ENCODE assay signal across 16 mouse cellular contexts in genomic region chr2:119304391-119304790, GRCm38 (mm10). TPM values are rescaled to one million over a fixed set of nuclear protein-coding genes. Genes with fewer than 3 reads are reported as not detected.
DNase-seq lines count a peak whose midpoint lies in the region; ATAC-seq and TF ChIP-seq lines count a peak whose summit lies in the region.
"Had no signal": no experiment of that assay in that cellular context is flagged by ENCODE, and none has a peak within 500 bp of the region (broad histone marks: within the 10 kb centered on the region; RNA-seq: fewer than 3 reads in every experiment).

No protein-coding gene starts in this region.

- H3K27me3 ChIP-seq in kidney, embryonic 15.5 days = no peaks in the 10 kb centered on the region
- H3K27me3 ChIP-seq in embryonic facial prominence, embryonic 10.5 days (replicated peaks; ENCODE audit: low read depth, poor library complexity, severe bottlenecking) = no peaks in the 10 kb centered on the region
- H3K27me3 ChIP-seq in liver, postnatal 0 days (ENCODE audit: insufficient read depth, low read length) = no peaks in the 10 kb centered on the region
- H3K27me3 ChIP-seq: midbrain, embryonic 13.5 days had no signal

- peaks cover 33% of the 10 kb centered on the region for H3K4me1 ChIP-seq in kidney, embryonic 15.5 days
- H3K4me1 ChIP-seq in embryonic facial prominence, embryonic 10.5 days = peaks cover 57% of the 10 kb centered on the region
- peaks cover 22% of the 10 kb centered on the region for H3K4me1 ChIP-seq in liver, postnatal 0 days (ENCODE audit: insufficient read depth)

- ATAC-seq in kidney, embryonic 15.5 days (replicated peaks; ENCODE audit: low FRiP score) = no peak
- peak; percentile 1; the same call in 1 of the 2 replicates for ATAC-seq in liver, postnatal 0 days
- ATAC-seq in monocyte, adult 5-6 weeks (replicated peaks; ENCODE audit: insufficient number of reproducible peaks, low FRiP score, low TSS enrichment, poor library complexity, severe bottlenecking) = no peak

- H3K27ac ChIP-seq in gastrocnemius, adult 2 months = peak overlapping the region; percentile 16; the same call in 1 of the 2 replicates
- peak overlapping the region; percentile 18; the same call in 1 of the 2 replicates for H3K27ac ChIP-seq in kidney, embryonic 15.5 days
- peak overlapping the region; percentile 55 for H3K27ac ChIP-seq in embryonic facial prominence, embryonic 10.5 days (replicated peaks)
- no peak overlapping the region for H3K27ac ChIP-seq in liver, postnatal 0 days (ENCODE audit: low read depth)
- H3K27ac ChIP-seq: layer of hippocampus, adult 2 months had no signal

- DNase-seq in gastrocnemius, adult 2 months = no peak
- no peak for DNase-seq in gastrocnemius, postnatal 4 days (ENCODE audit: low spot score in 2 of 2)
- DNase-seq in kidney, postnatal 14 days = no peak
- no peak for DNase-seq in embryonic facial prominence, embryonic 10.5 days (ENCODE audit: low spot score)
- no peak for DNase-seq in liver, postnatal 0 days
- DNase-seq in urinary bladder, postnatal 14 days (ENCODE audit: low spot score) = no peak
- DNase-seq: adrenal gland, adult 8-10 months; cerebellum, adult 9-10 months; gastrocnemius, postnatal 25 days; thymus, postnatal 36 days had no signal

- no peak for TF ChIP-seq EP300 in liver, postnatal 0 days (IDR thresholded peaks at IDR 0.05; ENCODE audit: low read depth)

- H3K9me3 ChIP-seq in kidney, embryonic 15.5 days (replicated peaks) = no peaks in the 10 kb centered on the region
- no peaks in the 10 kb centered on the region for H3K9me3 ChIP-seq in embryonic facial prominence, embryonic 10.5 days
- no peaks in the 10 kb centered on the region for H3K9me3 ChIP-seq in liver, postnatal 0 days (ENCODE audit: low read length)
- H3K9me3 ChIP-seq: midbrain, embryonic 13.5 days had no signal

- 54% methylated on average over 3 of the region's 3 CpGs for WGBS in kidney, embryonic 15.5 days
- 50% methylated on average over 3 of the region's 3 CpGs for WGBS in embryonic facial prominence, embryonic 10.5 days
- WGBS in liver, postnatal 0 days (ENCODE audit: insufficient replicate concordance) = 34% methylated on average over 3 of the region's 3 CpGs

- H3K9ac ChIP-seq in kidney, embryonic 15.5 days = no peak overlapping the region
- H3K9ac ChIP-seq in liver, postnatal 0 days (replicated peaks) = no peak overlapping the region
- H3K9ac ChIP-seq: midbrain, embryonic 13.5 days had no signal

- intact Hi-C loops in gastrocnemius, adult 2 months (cut with DNase I) = no loop called here

- no peak overlapping the region for H3K4me2 ChIP-seq in kidney, embryonic 15.5 days
- no peak overlapping the region for H3K4me2 ChIP-seq in liver, postnatal 0 days (ENCODE audit: low read depth, low read length)
- H3K4me2 ChIP-seq: midbrain, embryonic 13.5 days had no signal

- TF ChIP-seq CTCF in gastrocnemius, adult 2 months (IDR thresholded peaks at IDR 0.05) = no peak
- no peak for TF ChIP-seq CTCF in liver, postnatal 0 days (IDR thresholded peaks at IDR 0.05; ENCODE audit: low read depth)

- peaks cover 4% of the 10 kb centered on the region for H3K36me3 ChIP-seq in kidney, embryonic 15.5 days
- H3K36me3 ChIP-seq in embryonic facial prominence, embryonic 10.5 days (replicated peaks) = peaks cover 14% of the 10 kb centered on the region
- H3K36me3 ChIP-seq in liver, postnatal 0 days (replicated peaks; ENCODE audit: insufficient read depth, low read length) = no peaks in the 10 kb centered on the region

- H3K4me3 ChIP-seq in gastrocnemius, adult 2 months = no peak overlapping the region
- no peak overlapping the region for H3K4me3 ChIP-seq in kidney, embryonic 15.5 days (replicated peaks)
- H3K4me3 ChIP-seq in embryonic facial prominence, embryonic 10.5 days = no peak overlapping the region
- no peak overlapping the region for H3K4me3 ChIP-seq in liver, postnatal 0 days (ENCODE audit: low read depth, low read length)
- H3K4me3 ChIP-seq: erythroblast, embryonic 14.5 days; layer of hippocampus, adult 2 months; midbrain, embryonic 13.5 days had no signal

RNA-seq across cellular contexts. Expression of gene Vps18, which starts 15.9 kb away (rescaled TPM):
- 10 to 100 TPM; 10.9 to 11.7 TPM for total RNA-seq in gastrocnemius, adult 2 months (2021)
- total RNA-seq in gastrocnemius, postnatal 4 days (2021) = 10 to 100 TPM; 12.6 to 13.0 TPM
- polyA plus RNA-seq in kidney, embryonic 15.5 days (2015; fragmentation: Nextera tagmentation; extraction: Ambion mirVana) = 17.6 and 19.6 TPM in 2 replicates
- 23.1 and 25.1 TPM in 2 replicates for polyA plus RNA-seq in embryonic facial prominence, embryonic 10.5 days (2016; fragmentation: Nextera tagmentation; extraction: Ambion mirVana)
- polyA plus RNA-seq in liver, postnatal 0 days (2015; fragmentation: Nextera tagmentation; extraction: Ambion mirVana) = 4.7 TPM in 2 replicates
- total RNA-seq in monocyte, adult 5-6 weeks (2017) = 20.7 to 33.0 TPM (median 21.1 TPM) in 3 replicates

RNA-seq across cellular contexts. Expression of gene Dll4, which starts 21.2 kb away (rescaled TPM):
- total RNA-seq in gastrocnemius, adult 2 months (2021) = 1 to 10 TPM; 3.8 to 4.8 TPM
- 10 to 100 TPM; 13.7 to 13.9 TPM for total RNA-seq in gastrocnemius, postnatal 4 days (2021)
- 9.9 and 10.5 TPM in 2 replicates for polyA plus RNA-seq in kidney, embryonic 15.5 days (2015; fragmentation: Nextera tagmentation; extraction: Ambion mirVana)
- polyA plus RNA-seq in embryonic facial prominence, embryonic 10.5 days (2016; fragmentation: Nextera tagmentation; extraction: Ambion mirVana) = 4.4 and 4.6 TPM in 2 replicates
- 1.8 and 1.9 TPM in 2 replicates for polyA plus RNA-seq in liver, postnatal 0 days (2015; fragmentation: Nextera tagmentation; extraction: Ambion mirVana)
- 0.19 to 0.85 TPM in 2 of 3 replicates, not detected in the other for total RNA-seq in monocyte, adult 5-6 weeks (2017)

RNA-seq across cellular contexts. Expression of gene Rhov, which starts 33.3 kb away (rescaled TPM):
- not detected for total RNA-seq in gastrocnemius, adult 2 months (2021)
- under 1 TPM in 1 of 2 experiments, not detected in 1; 0.16 TPM for total RNA-seq in gastrocnemius, postnatal 4 days (2021)
- 0.72 and 1.1 TPM in 2 replicates for polyA plus RNA-seq in kidney, embryonic 15.5 days (2015; fragmentation: Nextera tagmentation; extraction: Ambion mirVana)
- polyA plus RNA-seq in embryonic facial prominence, embryonic 10.5 days (2016; fragmentation: Nextera tagmentation; extraction: Ambion mirVana) = 0.74 and 2.5 TPM in 2 replicates
- not detected in 2 replicates for polyA plus RNA-seq in liver, postnatal 0 days (2015; fragmentation: Nextera tagmentation; extraction: Ambion mirVana)
- 0.48 TPM in 1 of 3 replicates, not detected in the others for total RNA-seq in monocyte, adult 5-6 weeks (2017)
- total RNA-seq: gastrocnemius, postnatal 25 days; heart, postnatal 4 days had no signal
- polyA plus RNA-seq: erythroblast, embryonic 14.5 days had no signal

RNA-seq across cellular contexts. Expression of gene Chac1, which starts 46.6 kb away (rescaled TPM):
- 10 to 100 TPM; 30.1 to 90.4 TPM for total RNA-seq in gastrocnemius, adult 2 months (2021)
- total RNA-seq in gastrocnemius, postnatal 4 days (2021) = under 1 TPM; 0.65 to 0.88 TPM
- polyA plus RNA-seq in kidney, embryonic 15.5 days (2015; fragmentation: Nextera tagmentation; extraction: Ambion mirVana) = 0.91 and 0.98 TPM in 2 replicates
- polyA plus RNA-seq in embryonic facial prominence, embryonic 10.5 days (2016; fragmentation: Nextera tagmentation; extraction: Ambion mirVana) = 0.90 and 1.1 TPM in 2 replicates
- polyA plus RNA-seq in liver, postnatal 0 days (2015; fragmentation: Nextera tagmentation; extraction: Ambion mirVana) = 0.35 and 0.36 TPM in 2 replicates
- 0.49 TPM in 1 of 3 replicates, not detected in the others for total RNA-seq in monocyte, adult 5-6 weeks (2017)
